Mouse (Mus musculus): ENCODE results near the gene Ddx5. TPM values are rescaled to one million over a fixed set of nuclear protein-coding genes. Genes with fewer than 3 reads are reported as not detected.
"Not testable (repeated sequence)": the region's sequence is repeated elsewhere in the genome, so short reads cannot be mapped to it uniquely, and the experiment has no call there.

Ddx5 gene
- polyA plus RNA-seq, 1 experiment from 2014 or later, result 431 TPM

GRCm38 (mm10) chr11:106751039-106752018, 37.7 kb downstream of the Ddx5 start, which contains the start of gene Milr1:
Gene Milr1, plus strand, starts transcription at chr11:106751226.
- Histone ChIP-seq H3K36me3 (no peaks in the 10 kb centered on the region), H3K9me3 (no peaks in the 10 kb centered on the region; the same call in 1 of the 2 replicates), H3K9ac (no peak within 1 kb of the TSS), H3K27ac (no peak within 1 kb of the TSS), H3K4me1 (replicated peaks) (no peaks in the 10 kb centered on the region), H3K4me3 (no peak within 1 kb of the TSS), H3K4me2 (no peak within 1 kb of the TSS), H3K27me3 (no peaks in the 10 kb centered on the region)
- ATAC-seq (ENCODE audit: low FRiP score), result no peak
- WGBS, result 93% methylated on average over 17 of the region's 17 CpGs

DNA sequence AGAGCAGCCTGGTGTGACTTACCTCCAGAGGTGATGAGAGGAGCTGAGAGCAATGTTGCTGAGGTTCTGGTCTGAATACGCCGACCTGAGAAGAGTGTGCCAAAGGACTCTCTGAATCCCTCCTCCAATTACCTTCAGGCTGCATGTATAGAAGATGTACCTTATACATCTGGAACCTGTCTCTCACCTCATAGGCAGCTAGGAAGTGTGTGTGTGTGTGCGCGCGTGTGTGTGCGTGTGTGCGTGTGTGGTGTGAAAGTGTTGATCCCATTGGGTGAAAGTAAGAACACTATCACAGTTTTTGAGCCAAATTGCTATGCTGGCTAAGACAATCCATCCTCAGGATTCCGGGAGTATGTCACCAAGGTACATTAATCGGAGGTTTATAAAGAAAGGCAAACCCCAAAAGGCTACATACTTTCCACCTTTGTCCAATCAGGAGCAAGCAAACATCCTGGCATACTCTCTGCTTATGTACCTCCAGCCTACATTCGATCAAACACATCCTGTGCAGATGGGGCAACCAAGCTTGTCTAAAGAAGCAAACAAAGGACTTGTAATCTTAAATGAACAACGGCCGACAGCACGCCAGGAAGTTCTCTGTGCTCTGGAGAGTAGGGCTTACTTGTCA, 38.7 kb downstream of the Ddx5 start, which contains the start of gene Pecam1:
Gene Pecam1 (minus strand): TSS at position 508 of the 631 bp plus-strand sequence.
- H3K27me3 ChIP-seq, result no peaks in the 10 kb centered on the region
- H3K4me2 ChIP-seq, result no peak within 1 kb of the TSS
- ATAC-seq (ENCODE audit: low FRiP score), result no peak
- WGBS, result 86% methylated on average over 13 of the region's 13 CpGs
- no peaks in the 10 kb centered on the region for H3K36me3 ChIP-seq
- H3K27ac ChIP-seq, result no peak within 1 kb of the TSS
- no peaks in the 10 kb centered on the region for H3K4me1 ChIP-seq (replicated peaks)
- H3K9me3 ChIP-seq, result no peaks in the 10 kb centered on the region; the same call in 1 of the 2 replicates
- H3K4me3 ChIP-seq, result no peak within 1 kb of the TSS
- H3K9ac ChIP-seq, result no peak within 1 kb of the TSS

DNA sequence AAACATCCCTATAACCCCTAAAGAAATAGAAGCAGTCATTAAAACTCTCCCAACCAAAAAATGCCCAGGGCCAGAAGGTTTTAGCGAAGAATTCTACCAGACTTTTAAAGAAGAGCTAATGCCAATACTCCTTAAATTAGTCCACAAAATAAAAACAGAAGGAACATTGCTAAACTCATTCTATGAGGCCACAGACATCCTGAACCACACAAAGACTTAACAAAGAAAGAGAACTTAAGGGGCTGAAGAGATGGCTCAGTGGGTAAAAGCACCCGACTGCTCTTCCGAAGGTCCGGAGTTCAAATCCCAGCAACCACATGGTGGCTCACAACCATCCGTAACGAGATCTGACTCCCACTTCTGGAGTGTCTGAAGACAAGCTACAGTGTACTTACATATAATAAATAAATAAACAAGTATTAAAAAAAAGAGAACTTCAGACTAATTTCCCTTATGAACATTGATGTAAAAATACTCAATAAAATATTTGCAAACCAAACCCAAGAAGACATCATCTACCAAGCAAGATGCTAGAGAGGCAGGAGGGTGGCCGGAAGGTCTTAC, 39.3 kb downstream of the Ddx5 start:
- H3K4me3 ChIP-seq; ATAC-seq (ENCODE audit: low FRiP score); H3K4me1 ChIP-seq (replicated peaks); H3K36me3 ChIP-seq; H3K9ac ChIP-seq; H3K27ac ChIP-seq; H3K4me2 ChIP-seq; H3K27me3 ChIP-seq; H3K9me3 ChIP-seq: not testable (repeated sequence)
- 98% methylated on average over 7 of the region's 7 CpGs for WGBS

DNA sequence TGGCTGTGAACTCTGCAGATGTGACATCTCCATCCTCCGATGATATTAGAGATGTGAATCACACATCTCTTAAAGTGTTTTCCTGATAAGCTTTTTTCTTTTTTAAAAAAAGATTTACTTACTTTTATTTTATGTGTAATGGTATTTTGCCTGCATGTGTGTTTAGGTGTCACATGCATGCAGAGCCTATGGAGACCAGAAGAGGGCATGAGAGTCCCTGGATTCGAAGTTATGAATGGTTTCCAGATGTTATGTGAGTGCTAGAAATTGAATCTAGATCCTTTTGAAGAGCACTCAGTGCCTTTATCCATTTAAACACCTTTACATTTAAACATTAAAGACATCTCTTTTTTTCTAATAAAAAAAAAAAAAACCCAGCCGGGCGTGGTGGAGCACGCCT, 44.0 kb downstream of the Ddx5 start:
- H3K27ac ChIP-seq, result no peak overlapping the region
- no peak overlapping the region for H3K4me3 ChIP-seq
- no peak for ATAC-seq (ENCODE audit: low FRiP score)
- H3K36me3 ChIP-seq, result no peaks in the 10 kb centered on the region
- WGBS, result 93% methylated on average over 5 of the region's 5 CpGs
- no peaks in the 10 kb centered on the region; the same call in 1 of the 2 replicates for H3K9me3 ChIP-seq
- no peak overlapping the region for H3K4me2 ChIP-seq
- H3K27me3 ChIP-seq, result 0 out of 2 replicates have a peak, but pooled peaks cover 3% of the 10 kb centered on the region
- 0 out of 2 replicates have a peak, but pooled peaks cover 3% of the 10 kb centered on the region for H3K4me1 ChIP-seq (replicated peaks)
- no peak overlapping the region for H3K9ac ChIP-seq

GRCm38 (mm10) chr11:106742388-106742841, 46.6 kb downstream of the Ddx5 start:
- no peaks in the 10 kb centered on the region for H3K36me3 ChIP-seq
- H3K4me3 ChIP-seq, result no peak overlapping the region
- H3K27me3 ChIP-seq, result peaks cover 11% of the 10 kb centered on the region; the same call in 1 of the 2 replicates
- H3K4me1 ChIP-seq (replicated peaks), result peaks cover 8% of the 10 kb centered on the region
- H3K4me2 ChIP-seq, result no peak overlapping the region
- H3K9ac ChIP-seq, result no peak overlapping the region
- H3K9me3 ChIP-seq, result no peaks in the 10 kb centered on the region; the same call in 1 of the 2 replicates
- no peak for ATAC-seq (ENCODE audit: low FRiP score)
- no peak overlapping the region for H3K27ac ChIP-seq
- 33% methylated on average over 6 of the region's 6 CpGs for WGBS

- Histone ChIP-seq H3K9me3 (no peaks in the 10 kb centered on the region), H3K4me1 (replicated peaks) (peaks cover 14% of the 10 kb centered on the region), H3K36me3 (no peaks in the 10 kb centered on the region), H3K4me3 (no peak overlapping the region), H3K27ac (no peak overlapping the region), H3K4me2 (no peak overlapping the region), H3K27me3 (peaks cover 11% of the 10 kb centered on the region; the same call in 1 of the 2 replicates), H3K9ac (no peak overlapping the region)
- ATAC-seq (ENCODE audit: low FRiP score), result no peak
- 90% methylated on average over 3 of the region's 3 CpGs for WGBS
These were observed 47.2 kb downstream of the Ddx5 start for GRCm38 (mm10) chr11:106741826-106742225.

- no peak overlapping the region for H3K4me3 ChIP-seq
- peaks cover 11% of the 10 kb centered on the region; the same call in 1 of the 2 replicates for H3K27me3 ChIP-seq
- no peaks in the 10 kb centered on the region for H3K36me3 ChIP-seq
- H3K4me2 ChIP-seq, result no peak overlapping the region
- H3K9me3 ChIP-seq, result no peaks in the 10 kb centered on the region
- peaks cover 19% of the 10 kb centered on the region for H3K4me1 ChIP-seq (replicated peaks)
- ATAC-seq (ENCODE audit: low FRiP score), result no peak
- WGBS, result 19% methylated on average over 6 of the region's 6 CpGs
- no peak overlapping the region for H3K9ac ChIP-seq
- no peak overlapping the region for H3K27ac ChIP-seq
These were observed 47.8 kb downstream of the Ddx5 start for GRCm38 (mm10) chr11:106741232-106741631.

DNA sequence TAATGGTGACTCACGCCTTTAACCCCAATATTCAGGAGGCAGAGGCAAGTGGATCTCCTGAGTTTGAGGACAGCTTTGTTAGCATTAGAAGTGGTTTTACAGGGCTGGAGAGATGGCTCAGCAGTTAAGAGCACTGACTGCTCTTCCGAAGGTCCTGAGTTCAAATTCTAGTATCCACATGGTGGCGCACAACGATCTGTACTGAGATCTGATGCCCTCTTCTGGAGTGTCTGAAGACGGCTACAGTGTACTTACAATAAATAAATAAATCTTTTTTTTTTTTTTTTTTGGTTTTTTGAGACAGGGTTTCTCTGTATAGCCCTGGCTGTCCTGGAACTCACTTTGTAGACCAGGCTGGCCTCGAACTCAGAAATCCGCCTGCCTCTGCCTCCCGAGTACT, 48.3 kb downstream of the Ddx5 start:
- not testable (repeated sequence) for H3K4me2 ChIP-seq; H3K36me3 ChIP-seq; H3K4me3 ChIP-seq; H3K27ac ChIP-seq; ATAC-seq (ENCODE audit: low FRiP score); H3K9me3 ChIP-seq; H3K9ac ChIP-seq
- Histone ChIP-seq H3K27me3 (peaks cover 11% of the 10 kb centered on the region; the same call in 1 of the 2 replicates), H3K4me1 (replicated peaks) (peaks cover 19% of the 10 kb centered on the region)
- 90% methylated on average over 6 of the region's 8 CpGs for WGBS

- Histone ChIP-seq H3K4me1 (replicated peaks) (peaks cover 19% of the 10 kb centered on the region), H3K4me3 (no peak overlapping the region), H3K4me2 (no peak overlapping the region), H3K9ac (no peak overlapping the region), H3K36me3 (no peaks in the 10 kb centered on the region), H3K27me3 (peaks cover 11% of the 10 kb centered on the region; the same call in 1 of the 2 replicates), H3K27ac (no peak overlapping the region), H3K9me3 (no peaks in the 10 kb centered on the region)
- ATAC-seq (ENCODE audit: low FRiP score), result no peak
- WGBS, result 96% methylated on average over 2 of the region's 2 CpGs
These were observed 49.9 kb downstream of the Ddx5 start for GRCm38 (mm10) chr11:106739116-106739515.

DNA sequence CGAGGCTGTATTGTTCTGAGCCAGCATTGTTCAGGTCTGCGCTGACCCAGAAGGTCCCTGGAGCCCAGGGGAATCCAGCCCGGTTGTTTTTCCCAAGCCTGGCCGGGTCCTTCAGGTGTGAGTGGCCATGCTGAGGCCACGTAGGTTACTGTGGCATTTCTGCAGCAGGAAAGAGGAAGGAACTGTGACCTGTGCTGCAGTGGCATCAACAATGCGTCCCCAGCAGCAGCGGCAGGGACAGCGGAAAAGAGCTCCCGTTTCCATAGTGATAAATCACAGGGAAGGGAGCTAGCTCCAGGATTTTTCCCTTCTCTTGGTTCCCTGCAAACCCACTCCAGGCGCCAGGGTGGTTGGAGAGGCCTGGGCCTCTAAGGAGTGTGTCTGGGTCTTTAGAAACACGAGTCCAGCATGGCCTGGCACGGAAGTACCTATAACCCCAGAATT, 51.8 kb downstream of the Ddx5 start:
- H3K4me1 ChIP-seq (replicated peaks), result peaks cover 19% of the 10 kb centered on the region
- H3K9me3 ChIP-seq, result no peaks in the 10 kb centered on the region
- WGBS, result 9% methylated on average over 12 of the region's 12 CpGs
- H3K9ac ChIP-seq, result peak overlapping the region; percentile 59
- H3K4me2 ChIP-seq, result peak overlapping the region; percentile 28; the same call in 1 of the 2 replicates
- H3K27ac ChIP-seq, result peak overlapping the region; percentile 88
- H3K27me3 ChIP-seq, result peaks cover 11% of the 10 kb centered on the region; the same call in 1 of the 2 replicates
- peak; percentile 66; the same call in 1 of the 2 replicates for ATAC-seq (ENCODE audit: low FRiP score)
- no peak overlapping the region for H3K4me3 ChIP-seq
- no peaks in the 10 kb centered on the region for H3K36me3 ChIP-seq

DNA sequence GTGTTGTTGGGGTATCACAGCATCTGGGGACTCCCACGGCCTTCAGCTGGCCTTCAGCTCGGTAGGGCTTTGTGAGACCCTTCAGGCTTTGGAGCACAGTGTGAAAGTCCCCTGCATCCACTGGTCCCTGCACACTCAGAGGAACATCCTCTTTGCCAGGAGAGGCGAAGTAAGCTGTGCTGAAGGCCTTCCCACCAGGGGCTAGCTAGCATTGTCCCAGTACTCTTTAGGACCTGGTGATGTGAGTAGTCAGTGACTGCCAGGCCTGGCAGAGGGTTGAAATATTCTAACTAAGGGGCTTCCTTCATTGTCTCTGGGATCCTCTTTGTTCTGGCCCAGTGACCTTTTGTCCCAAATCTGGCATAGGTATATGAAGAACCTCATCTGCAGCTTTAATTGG, 52.4 kb downstream of the Ddx5 start:
- Histone ChIP-seq H3K9me3 (no peaks in the 10 kb centered on the region), H3K4me1 (replicated peaks) (peaks cover 19% of the 10 kb centered on the region), H3K9ac (peak overlapping the region; percentile 59; the same call in 1 of the 2 replicates), H3K4me2 (no peak overlapping the region), H3K27me3 (peaks cover 11% of the 10 kb centered on the region; the same call in 1 of the 2 replicates), H3K27ac (peak overlapping the region; percentile 88), H3K4me3 (no peak overlapping the region), H3K36me3 (no peaks in the 10 kb centered on the region)
- WGBS, result 30% methylated on average over 3 of the region's 3 CpGs
- ATAC-seq (ENCODE audit: low FRiP score), result 0 out of 2 replicates have a peak, but pooled peaks have one; percentile 28
